Mouse (Mus musculus): Measurements from ENCODE around the gene Ptprk.

- TF ChIP-seq POLR2A (IDR thresholded peaks at IDR 0.05; ENCODE audit: insufficient read length, low read depth), result no peak
- no peak for TF ChIP-seq CEBPB (IDR thresholded peaks at IDR 0.05; ENCODE audit: insufficient read depth, poor library complexity, severe bottlenecking)
- TF ChIP-seq REST (IDR thresholded peaks at IDR 0.05; ENCODE audit: insufficient read depth, insufficient read length), result no peak
These were observed 475.9 kb downstream of the Ptprk start for GRCm38 (mm10) chr10:28550549-28550948.

All from myocyte (in vitro differentiated cells).